In genomic region chr12:84904399-84904798, GRCm38 (mm10) we compare ENCODE assay signal across 12 mouse cellular contexts.
"Had no signal": no experiment of that assay in that cellular context is flagged by ENCODE, and none has a peak within 500 bp of the region (broad histone marks: within the 10 kb centered on the region; RNA-seq: fewer than 3 reads in every experiment).

No protein-coding gene starts in this region.

- DNase-seq: retina, postnatal 1 day; right cerebral cortex, adult 18-20 months; right cerebral cortex, postnatal 14 days; right cerebral cortex, postnatal 25 days; right cerebral cortex, postnatal 4 days; spleen, adult 18-20 months; thymus, adult 18-20 months; thymus, adult 2 months; thymus, postnatal 14 days; thymus, postnatal 25 days; thymus, postnatal 36 days; thymus, postnatal 4 days had no signal
